Mouse (Mus musculus): Measurements from ENCODE around the gene Hirip3. TPM values are rescaled to one million over a fixed set of nuclear protein-coding genes. Genes with fewer than 3 reads are reported as not detected.

Gene Hirip3
- polyA plus RNA-seq, 1 experiment from 2014 or later, result 10.8 TPM

GRCm38 (mm10) chr7:126825403-126825802 is 36.4 kb upstream of the Hirip3 start:
- WGBS (ENCODE audit: insufficient replicate concordance), result 19% methylated on average over 8 of the region's 8 CpGs
- Histone ChIP-seq H3K9me3 (replicated peaks; ENCODE audit: control insufficient read depth, low read length) (no peaks in the 10 kb centered on the region), H3K27me3 (ENCODE audit: control insufficient read depth, insufficient read depth, low read depth, low read length) (peaks cover 21% of the 10 kb centered on the region), H3K36me3 (ENCODE audit: control insufficient read depth, insufficient read depth) (no peaks in the 10 kb centered on the region), H3K4me1 (ENCODE audit: control insufficient read depth, low read depth, low read length) (no peaks in the 10 kb centered on the region), H3K9ac (ENCODE audit: low read depth, low read length) (no peak overlapping the region), H3K4me3 (ENCODE audit: low read depth, low read length) (no peak overlapping the region), H3K4me2 (ENCODE audit: low read depth, low read length) (no peak overlapping the region), H3K27ac (ENCODE audit: low read length) (no peak overlapping the region)
- ATAC-seq (ENCODE audit: low read depth), result no peak

GRCm38 (mm10) chr7:126825952-126826351 is 35.8 kb upstream of the Hirip3 start:
- no peaks in the 10 kb centered on the region for H3K36me3 ChIP-seq (ENCODE audit: control insufficient read depth, insufficient read depth)
- H3K4me3 ChIP-seq (ENCODE audit: low read depth, low read length), result no peak overlapping the region
- H3K4me1 ChIP-seq (ENCODE audit: control insufficient read depth, low read depth, low read length), result no peaks in the 10 kb centered on the region
- no peak overlapping the region for H3K9ac ChIP-seq (ENCODE audit: low read depth, low read length)
- WGBS (ENCODE audit: insufficient replicate concordance), result 56% methylated on average over 5 of the region's 5 CpGs
- H3K27ac ChIP-seq (ENCODE audit: low read length), result no peak overlapping the region
- ATAC-seq (ENCODE audit: low read depth), result no peak
- H3K9me3 ChIP-seq (replicated peaks; ENCODE audit: control insufficient read depth, low read length), result no peaks in the 10 kb centered on the region
- no peak overlapping the region for H3K4me2 ChIP-seq (ENCODE audit: low read depth, low read length)
- H3K27me3 ChIP-seq (ENCODE audit: control insufficient read depth, insufficient read depth, low read depth, low read length), result peaks cover 21% of the 10 kb centered on the region

- Histone ChIP-seq H3K4me2 (ENCODE audit: low read depth, low read length) (peak within 1 kb of the TSS; percentile 54), H3K4me3 (ENCODE audit: low read depth, low read length) (peak within 1 kb of the TSS; percentile 35), H3K27me3 (ENCODE audit: control insufficient read depth, insufficient read depth, low read depth, low read length) (peaks cover 3% of the 10 kb centered on the region; the same call in 1 of the 2 replicates), H3K9ac (ENCODE audit: low read depth, low read length) (no peak within 1 kb of the TSS), H3K4me1 (ENCODE audit: control insufficient read depth, low read depth, low read length) (no peaks in the 10 kb centered on the region), H3K9me3 (replicated peaks; ENCODE audit: control insufficient read depth, low read length) (no peaks in the 10 kb centered on the region), H3K36me3 (ENCODE audit: control insufficient read depth, insufficient read depth) (no peaks in the 10 kb centered on the region), H3K27ac (ENCODE audit: low read length) (no peak within 1 kb of the TSS)
- no peak for ATAC-seq (ENCODE audit: low read depth)
- WGBS (ENCODE audit: insufficient replicate concordance), result 50% methylated on average over 5 of the region's 5 CpGs
These were observed 30.2 kb upstream of the Hirip3 start, which contains the start of gene 4930451I11Rik for GRCm38 (mm10) chr7:126831539-126831938. 4930451I11Rik (minus strand) TSS chr7:126831639.

- H3K9ac ChIP-seq (ENCODE audit: low read depth, low read length), result no peak overlapping the region
- no peak overlapping the region for H3K27ac ChIP-seq (ENCODE audit: low read length)
- H3K36me3 ChIP-seq (ENCODE audit: control insufficient read depth, insufficient read depth), result no peaks in the 10 kb centered on the region
- WGBS (ENCODE audit: insufficient replicate concordance), result 1% methylated on average over 21 of the region's 21 CpGs
- H3K27me3 ChIP-seq (ENCODE audit: control insufficient read depth, insufficient read depth, low read depth, low read length), result peaks cover 3% of the 10 kb centered on the region; the same call in 1 of the 2 replicates
- H3K4me1 ChIP-seq (ENCODE audit: control insufficient read depth, low read depth, low read length), result no peaks in the 10 kb centered on the region
- peak overlapping the region; percentile 54 for H3K4me2 ChIP-seq (ENCODE audit: low read depth, low read length)
- peak overlapping the region; percentile 35 for H3K4me3 ChIP-seq (ENCODE audit: low read depth, low read length)
- no peaks in the 10 kb centered on the region for H3K9me3 ChIP-seq (replicated peaks; ENCODE audit: control insufficient read depth, low read length)
- peak; percentile 76 for ATAC-seq (ENCODE audit: low read depth)
These were observed 29.7 kb upstream of the Hirip3 start for GRCm38 (mm10) chr7:126832036-126832598.

- Histone ChIP-seq H3K27me3 (ENCODE audit: control insufficient read depth, insufficient read depth, low read depth, low read length) (peaks cover 3% of the 10 kb centered on the region; the same call in 1 of the 2 replicates), H3K27ac (ENCODE audit: low read length) (no peak overlapping the region)
- no peak for ATAC-seq (ENCODE audit: low read depth)
These were observed 28.5 kb upstream of the Hirip3 start for GRCm38 (mm10) chr7:126833294-126833693.

GRCm38 (mm10) chr7:126843276-126843675 is 18.5 kb upstream of the Hirip3 start:
- Histone ChIP-seq H3K27ac (ENCODE audit: low read length) (no peak overlapping the region), H3K27me3 (ENCODE audit: control insufficient read depth, insufficient read depth, low read depth, low read length) (peaks cover 21% of the 10 kb centered on the region)
- WGBS (ENCODE audit: insufficient replicate concordance), result 61% methylated on average over 9 of the region's 9 CpGs

More at GRCm38 (mm10) chr7:126833294-126833693, 28.5 kb upstream of the Hirip3 start:
- Histone ChIP-seq H3K36me3 (ENCODE audit: control insufficient read depth, insufficient read depth) (no peaks in the 10 kb centered on the region), H3K9me3 (replicated peaks; ENCODE audit: control insufficient read depth, low read length) (no peaks in the 10 kb centered on the region), H3K4me2 (ENCODE audit: low read depth, low read length) (no peak overlapping the region), H3K4me1 (ENCODE audit: control insufficient read depth, low read depth, low read length) (no peaks in the 10 kb centered on the region), H3K9ac (ENCODE audit: low read depth, low read length) (no peak overlapping the region), H3K4me3 (ENCODE audit: low read depth, low read length) (no peak overlapping the region)
- WGBS (ENCODE audit: insufficient replicate concordance), result 61% methylated on average over 1 of the region's 1 CpGs

GRCm38 (mm10) chr7:126845516-126845915 is 16.3 kb upstream of the Hirip3 start:
- Histone ChIP-seq H3K4me3 (ENCODE audit: low read depth, low read length) (no peak overlapping the region), H3K4me1 (ENCODE audit: control insufficient read depth, low read depth, low read length) (no peaks in the 10 kb centered on the region; the same call in 1 of the 2 replicates), H3K4me2 (ENCODE audit: low read depth, low read length) (no peak overlapping the region), H3K36me3 (ENCODE audit: control insufficient read depth, insufficient read depth) (no peaks in the 10 kb centered on the region), H3K9me3 (replicated peaks; ENCODE audit: control insufficient read depth, low read length) (no peaks in the 10 kb centered on the region), H3K27ac (ENCODE audit: low read length) (no peak overlapping the region), H3K27me3 (ENCODE audit: control insufficient read depth, insufficient read depth, low read depth, low read length) (peaks cover 43% of the 10 kb centered on the region), H3K9ac (ENCODE audit: low read depth, low read length) (no peak overlapping the region)
- WGBS (ENCODE audit: insufficient replicate concordance), result 81% methylated on average over 2 of the region's 2 CpGs
- no peak for ATAC-seq (ENCODE audit: low read depth)

More at GRCm38 (mm10) chr7:126843276-126843675, 18.5 kb upstream of the Hirip3 start:
- no peaks in the 10 kb centered on the region; the same call in 1 of the 2 replicates for H3K4me1 ChIP-seq (ENCODE audit: control insufficient read depth, low read depth, low read length)
- no peak overlapping the region for H3K4me2 ChIP-seq (ENCODE audit: low read depth, low read length)
- no peaks in the 10 kb centered on the region for H3K9me3 ChIP-seq (replicated peaks; ENCODE audit: control insufficient read depth, low read length)
- no peaks in the 10 kb centered on the region for H3K36me3 ChIP-seq (ENCODE audit: control insufficient read depth, insufficient read depth)
- no peak overlapping the region for H3K9ac ChIP-seq (ENCODE audit: low read depth, low read length)
- no peak for ATAC-seq (ENCODE audit: low read depth)
- no peak overlapping the region for H3K4me3 ChIP-seq (ENCODE audit: low read depth, low read length)

GRCm38 (mm10) chr7:126847116-126847420 is 14.7 kb upstream of the Hirip3 start, which contains the start of gene Doc2a:
Doc2a (plus strand) TSS chr7:126847416.
- no peaks in the 10 kb centered on the region; the same call in 1 of the 2 replicates for H3K4me1 ChIP-seq (ENCODE audit: control insufficient read depth, low read depth, low read length)
- H3K36me3 ChIP-seq (ENCODE audit: control insufficient read depth, insufficient read depth), result no peaks in the 10 kb centered on the region
- peak within 1 kb of the TSS; percentile 68 for H3K4me2 ChIP-seq (ENCODE audit: low read depth, low read length)
- 28% methylated on average over 4 of the region's 4 CpGs for WGBS (ENCODE audit: insufficient replicate concordance)
- peak within 1 kb of the TSS; percentile 7; the same call in 1 of the 2 replicates for H3K9ac ChIP-seq (ENCODE audit: low read depth, low read length)
- ATAC-seq (ENCODE audit: low read depth), result no peak
- no peak within 1 kb of the TSS for H3K27ac ChIP-seq (ENCODE audit: low read length)
- no peaks in the 10 kb centered on the region for H3K9me3 ChIP-seq (replicated peaks; ENCODE audit: control insufficient read depth, low read length)
- peak within 1 kb of the TSS; percentile 52 for H3K4me3 ChIP-seq (ENCODE audit: low read depth, low read length)
- peaks cover 43% of the 10 kb centered on the region for H3K27me3 ChIP-seq (ENCODE audit: control insufficient read depth, insufficient read depth, low read depth, low read length)
